Mouse (Mus musculus) cerebellum, postnatal 10 days (tissue): ENCODE results near the gene Padi6.

Source experiments
- DNase-seq, 2 experiments: peaks; one replicate each; pipeline ENCODE4 v3.0.0; 2021; ENCODE audit warnings: mixed read lengths in 2 of 2

Gene Padi6

DNA sequence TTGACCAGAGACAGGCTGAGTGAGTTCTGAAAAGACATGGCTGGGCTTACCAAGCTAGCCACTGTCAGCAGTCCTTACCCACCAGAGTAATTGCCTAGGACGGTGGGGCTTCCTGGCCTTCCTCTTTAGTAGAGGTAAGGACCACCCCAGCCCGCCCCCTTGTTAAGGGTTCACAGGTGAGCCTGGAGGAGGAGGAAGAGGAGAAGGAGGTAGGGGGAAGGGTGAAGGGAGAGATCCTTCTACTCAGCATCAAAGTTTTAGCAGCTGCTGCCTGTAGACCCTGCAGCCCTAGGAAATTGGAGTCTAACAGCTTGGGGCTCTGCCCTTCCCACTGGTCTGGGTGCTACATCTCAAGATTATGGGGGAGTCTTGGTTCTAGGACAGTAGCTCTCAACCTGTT, at the start of gene Padi6:
Gene Padi6, minus strand, starts transcription at position 101 of the 400 bp plus-strand sequence.
- no peak for DNase-seq

- no peak for DNase-seq
These were observed 48.6 kb upstream of the Padi6 start for GRCm38 (mm10) chr4:140791071-140791470.

- no peak for DNase-seq
These were observed 47.5 kb upstream of the Padi6 start for GRCm38 (mm10) chr4:140789983-140790382.

DNA sequence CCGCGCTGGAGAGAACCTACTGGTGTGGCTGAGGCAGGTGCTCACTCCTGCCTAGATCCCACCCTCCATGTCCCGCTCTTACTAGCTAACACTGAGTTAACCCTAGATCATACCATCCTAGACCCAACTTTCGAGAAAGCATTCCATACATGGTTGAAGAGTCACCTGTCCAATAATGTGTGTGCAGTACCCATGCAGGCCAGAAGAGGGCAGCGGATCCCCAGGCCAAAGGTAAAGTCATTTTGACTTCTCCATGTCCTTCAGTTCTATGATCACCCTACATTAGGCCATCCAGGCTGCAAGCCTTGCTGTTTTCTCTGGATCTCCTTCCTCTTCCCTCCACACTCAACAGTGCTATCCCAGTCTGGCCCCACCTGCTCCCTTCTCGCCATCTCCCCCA, 46.5 kb upstream of the Padi6 start:
- DNase-seq: peak; percentile 87 to 90

DNA sequence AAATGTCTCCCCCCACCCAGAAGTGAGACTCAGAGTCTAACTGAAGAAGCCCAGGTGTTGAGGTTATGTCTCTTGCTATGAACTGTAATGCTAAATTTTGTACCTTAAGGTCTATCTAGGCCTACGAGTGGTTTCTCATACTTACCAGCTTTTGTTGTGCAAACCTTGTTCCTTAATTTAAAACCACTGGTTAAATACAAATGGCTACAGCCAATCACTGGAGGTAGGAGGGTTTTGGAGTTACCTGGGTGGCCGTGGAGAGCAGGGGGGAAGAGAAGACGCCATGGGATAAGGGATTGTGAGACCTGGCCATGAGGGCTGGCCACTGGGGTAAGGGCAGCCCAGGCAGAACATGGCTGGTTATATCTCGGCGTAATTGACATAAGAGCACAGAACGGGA, 45.8 kb upstream of the Padi6 start:
- DNase-seq: no peak

DNA sequence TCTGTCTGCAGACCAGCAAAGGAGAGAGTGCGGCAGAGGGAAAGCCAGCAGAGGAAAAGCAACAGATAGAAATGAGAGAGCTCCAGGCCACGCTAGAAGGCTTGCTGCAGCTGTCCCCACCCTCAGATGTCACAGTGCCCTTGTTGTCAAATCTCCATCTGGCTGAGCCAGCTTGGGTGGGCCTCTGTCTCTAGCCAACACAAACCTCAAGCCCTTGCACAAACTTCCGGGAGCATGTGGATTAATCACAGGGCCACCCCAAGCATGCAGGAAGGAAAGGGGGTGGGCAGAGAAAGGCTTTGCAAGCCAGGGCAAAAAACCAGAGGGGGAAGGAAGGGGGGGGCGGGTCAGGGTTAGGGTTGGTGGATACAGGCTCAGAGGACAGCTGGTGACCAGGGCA, 45.0 kb upstream of the Padi6 start:
- DNase-seq: no peak

- DNase-seq: no peak
These were observed 42.8 kb upstream of the Padi6 start for GRCm38 (mm10) chr4:140785217-140785616.

GRCm38 (mm10) chr4:140784292-140784945, 42.0 kb upstream of the Padi6 start:
- no peak for DNase-seq

- DNase-seq: no peak
These were observed 40.4 kb upstream of the Padi6 start for GRCm38 (mm10) chr4:140782821-140783220.

DNA sequence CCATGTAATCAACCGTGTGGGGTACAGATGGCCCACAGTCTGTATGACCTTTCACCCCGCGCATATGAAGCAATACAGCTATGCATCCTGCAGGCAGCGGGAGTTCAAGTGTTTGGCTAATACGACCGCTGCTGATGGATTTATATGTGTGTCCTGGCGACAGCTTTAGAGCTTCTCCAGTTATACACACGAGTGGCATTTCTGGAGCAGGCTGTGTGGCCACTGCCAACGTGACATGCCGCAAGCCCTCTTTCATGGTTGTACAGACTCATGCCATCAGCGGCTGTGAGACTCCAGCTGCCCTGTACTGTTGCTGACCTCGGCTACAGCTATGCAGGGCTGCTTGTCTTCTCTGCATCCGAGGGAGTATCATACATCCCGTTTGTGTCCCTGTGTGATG, 38.1 kb upstream of the Padi6 start:
- no peak for DNase-seq

DNA sequence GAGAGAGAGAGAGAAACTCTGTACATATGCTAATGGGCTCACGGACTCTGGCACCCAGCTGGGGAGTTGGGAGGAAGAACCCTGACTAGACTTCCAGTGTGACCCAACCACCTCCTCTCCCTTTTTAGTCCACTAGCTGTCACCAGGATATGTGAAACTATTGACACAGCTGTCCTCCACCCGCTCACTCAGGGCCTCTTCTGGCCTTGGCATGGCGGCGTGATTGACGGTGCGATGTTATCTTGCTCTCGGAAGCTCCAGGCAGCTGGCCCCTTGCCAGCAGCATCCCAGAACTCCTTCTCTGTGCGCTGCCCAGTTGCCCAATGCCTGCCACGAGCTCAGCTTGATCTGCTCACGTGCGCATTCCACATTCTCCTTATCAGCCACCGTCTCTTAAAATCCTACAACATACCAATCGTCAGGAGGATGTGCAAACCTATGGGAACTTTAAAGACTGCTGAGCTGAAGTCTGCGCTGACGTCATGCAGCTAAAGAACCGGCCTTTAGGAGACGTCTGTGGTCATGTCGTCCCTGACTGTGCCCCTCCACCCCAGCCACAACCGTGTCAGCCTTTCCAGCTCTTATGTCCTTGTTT, 37.5 kb upstream of the Padi6 start:
- peak; percentile 54 to 63 for DNase-seq

DNA sequence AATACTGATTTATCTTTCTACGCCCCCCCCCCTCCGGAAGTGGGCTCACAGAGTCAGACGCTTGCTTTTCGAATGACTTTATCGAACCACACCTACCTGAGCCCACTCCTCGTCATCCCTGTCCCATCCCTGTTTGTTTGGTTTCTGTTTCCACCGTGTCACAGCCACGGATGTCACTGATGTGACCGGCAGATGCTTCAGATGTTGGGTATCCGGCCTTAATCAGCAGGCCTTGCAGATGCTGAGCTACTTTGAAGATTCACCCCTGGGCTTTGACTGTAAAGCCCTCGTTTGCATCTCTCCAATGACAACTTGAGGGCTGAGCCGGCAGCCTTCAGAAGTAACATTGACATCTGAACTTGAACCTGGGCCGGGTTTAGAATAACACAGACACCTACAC, 34.2 kb upstream of the Padi6 start:
- no peak for DNase-seq

DNA sequence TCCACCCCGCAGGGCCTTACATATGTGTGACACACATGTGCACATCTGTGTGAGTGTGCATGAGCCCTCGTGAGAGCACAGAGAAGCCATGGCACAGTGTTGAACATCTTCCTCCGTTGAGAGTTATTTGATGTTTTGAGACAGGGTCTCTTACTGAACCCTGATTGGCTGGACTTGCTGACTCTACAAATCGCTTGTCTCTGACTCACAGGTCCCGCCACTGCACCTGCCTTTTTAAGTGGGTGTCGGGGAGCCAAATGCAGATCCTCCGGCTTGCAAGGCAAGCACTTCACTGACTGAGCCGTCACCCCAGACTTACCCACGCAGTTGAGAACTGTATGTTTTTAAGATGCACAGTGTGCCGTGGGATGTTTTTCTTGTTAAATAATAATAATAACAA, 33.4 kb upstream of the Padi6 start:
- DNase-seq: no peak

GRCm38 (mm10) chr4:140774893-140775292, 32.5 kb upstream of the Padi6 start:
- DNase-seq: peak in 1 of 2 experiments; percentile 22

DNA sequence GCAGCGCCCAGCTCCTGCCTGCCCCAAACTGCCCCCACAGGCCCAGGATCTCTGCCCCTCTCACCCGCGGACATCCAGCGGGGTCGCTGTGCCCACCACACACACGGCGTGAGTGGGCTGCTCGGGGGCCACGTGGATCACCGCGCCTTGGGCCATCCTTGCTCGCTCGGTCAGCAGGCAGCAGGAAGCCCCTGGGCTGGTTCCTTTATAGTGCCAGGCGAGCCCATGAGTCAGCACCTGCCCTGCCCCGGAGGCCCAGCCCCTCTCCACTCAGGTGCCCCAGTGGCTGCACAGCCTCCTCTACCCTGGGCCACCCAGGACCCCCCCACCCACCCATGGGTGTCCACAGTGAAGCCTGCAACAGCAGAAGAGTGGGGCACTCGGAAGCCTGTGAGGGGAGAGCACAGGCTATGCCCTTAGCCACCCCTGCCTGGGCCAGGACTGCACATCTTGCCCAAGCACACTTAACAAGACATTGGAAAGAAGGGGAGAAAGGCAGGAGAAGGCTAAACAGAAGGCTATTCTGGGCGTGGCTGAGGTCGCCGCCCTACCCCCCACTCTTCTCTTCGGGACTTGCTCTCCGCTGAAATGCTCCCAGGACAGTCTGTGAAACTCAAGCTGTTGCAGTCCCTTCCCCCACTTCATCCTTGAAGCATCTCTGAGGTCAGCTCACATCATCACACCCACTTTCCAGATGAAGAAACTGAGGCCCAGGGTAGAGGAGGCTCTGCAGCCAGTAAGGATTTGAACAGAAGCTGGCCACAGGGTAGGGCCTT, 31.8 kb upstream of the Padi6 start, which contains the start of gene Padi4:
Gene Padi4, minus strand, starts transcription at position 212 of the 776 bp plus-strand sequence.
- DNase-seq: no peak

DNA sequence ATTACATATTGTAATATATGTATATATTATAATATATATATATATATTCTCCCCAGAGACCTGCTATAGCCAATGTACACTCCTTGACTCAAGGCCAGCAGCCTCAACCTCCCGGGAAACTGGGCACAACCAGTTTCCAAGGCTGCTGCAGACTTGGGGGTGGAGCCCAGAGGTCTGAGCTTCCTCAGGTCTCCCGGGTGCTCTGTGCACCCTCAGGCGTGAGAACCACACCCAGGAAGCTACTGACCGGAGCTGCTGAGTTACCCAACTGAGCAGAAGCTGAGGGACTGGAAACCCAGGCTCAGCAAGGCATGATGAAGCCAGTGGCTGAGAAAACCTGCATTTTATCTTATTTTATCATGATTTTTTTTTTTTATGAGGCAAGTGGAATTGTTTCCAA, 28.6 kb upstream of the Padi6 start:
- no peak for DNase-seq

DNA sequence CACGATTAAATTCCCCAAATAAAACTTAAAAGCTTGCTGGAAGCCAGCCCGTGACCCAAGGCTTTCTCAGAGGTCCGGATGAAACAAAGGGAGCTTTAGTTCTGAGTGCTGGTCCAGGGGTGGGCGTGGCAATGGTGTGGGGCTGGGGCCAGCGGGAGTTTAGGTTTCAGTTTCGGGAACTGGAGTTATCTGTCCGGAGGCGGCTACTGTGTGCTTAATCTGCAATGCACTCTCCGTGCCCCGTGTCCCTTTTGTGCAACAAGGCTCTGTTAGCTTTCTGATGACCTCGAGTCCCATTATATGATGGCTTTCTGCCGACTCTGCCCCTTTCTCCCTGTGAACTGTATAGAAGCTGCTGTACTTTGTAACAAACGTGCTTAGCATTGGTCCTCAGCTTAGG, 28.0 kb upstream of the Padi6 start:
- DNase-seq: no peak

DNA sequence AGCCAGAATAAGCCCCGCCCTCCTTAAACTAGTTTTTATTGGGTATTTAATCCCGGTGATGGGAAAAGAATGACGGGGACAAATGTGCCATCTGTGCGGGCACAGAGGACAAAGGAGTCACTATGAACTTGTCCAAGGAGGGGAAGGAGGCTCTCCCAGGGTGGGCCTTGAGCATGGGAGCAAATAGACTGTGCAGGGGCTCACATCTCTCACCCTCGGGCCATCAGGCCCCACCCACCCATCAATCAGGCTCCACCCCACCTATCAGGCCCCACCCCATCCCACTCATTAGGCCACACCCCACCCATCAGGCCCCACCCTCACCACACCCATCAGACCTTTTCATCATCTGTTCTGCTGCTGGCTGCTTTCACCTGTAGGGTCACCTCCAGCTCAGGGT, 26.5 kb upstream of the Padi6 start:
- no peak for DNase-seq

- no peak for DNase-seq
These were observed 23.5 kb upstream of the Padi6 start for GRCm38 (mm10) chr4:140765936-140766335.

GRCm38 (mm10) chr4:140763158-140763557, 20.7 kb upstream of the Padi6 start:
- peak; percentile 64 to 72 for DNase-seq

DNA sequence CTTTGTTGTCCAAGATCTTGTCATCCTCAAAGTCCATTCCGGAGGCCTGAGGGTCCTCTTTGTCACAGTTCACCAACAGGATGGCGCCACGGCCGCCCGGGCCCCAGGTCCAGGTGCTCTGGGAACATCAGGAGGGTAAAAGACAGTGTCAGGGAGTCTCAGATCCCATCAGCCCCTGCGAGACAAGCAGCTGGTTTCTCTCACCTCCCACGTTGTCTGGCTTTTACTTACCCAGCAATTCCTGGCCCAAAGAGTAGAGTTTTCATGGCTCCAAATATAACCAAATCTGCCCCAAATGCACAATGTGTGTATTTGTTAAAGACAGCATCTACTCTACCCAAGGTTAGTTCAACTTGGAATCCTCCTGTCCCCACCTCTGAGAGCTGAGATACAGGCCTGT, 19.2 kb upstream of the Padi6 start:
- DNase-seq: no peak

DNA sequence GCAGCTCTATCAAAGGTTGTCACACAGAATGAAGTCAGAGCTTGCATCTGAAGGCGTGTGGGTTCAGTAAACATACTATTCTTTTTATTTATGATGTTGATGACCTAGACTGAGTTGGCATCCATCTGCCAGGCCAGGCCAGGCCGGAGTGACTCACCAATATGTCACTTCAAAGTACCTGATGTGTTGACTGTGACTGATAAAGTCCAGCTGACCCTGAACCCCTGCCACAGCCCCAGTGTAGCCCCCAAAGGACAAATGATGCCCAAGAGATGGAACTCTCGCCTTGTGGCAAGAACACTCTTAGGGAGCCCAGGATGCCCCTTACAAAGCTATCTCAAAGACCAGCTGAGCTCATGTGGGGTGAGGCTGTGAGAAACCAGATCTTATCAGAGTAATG, 13.4 kb upstream of the Padi6 start:
- no peak for DNase-seq

DNA sequence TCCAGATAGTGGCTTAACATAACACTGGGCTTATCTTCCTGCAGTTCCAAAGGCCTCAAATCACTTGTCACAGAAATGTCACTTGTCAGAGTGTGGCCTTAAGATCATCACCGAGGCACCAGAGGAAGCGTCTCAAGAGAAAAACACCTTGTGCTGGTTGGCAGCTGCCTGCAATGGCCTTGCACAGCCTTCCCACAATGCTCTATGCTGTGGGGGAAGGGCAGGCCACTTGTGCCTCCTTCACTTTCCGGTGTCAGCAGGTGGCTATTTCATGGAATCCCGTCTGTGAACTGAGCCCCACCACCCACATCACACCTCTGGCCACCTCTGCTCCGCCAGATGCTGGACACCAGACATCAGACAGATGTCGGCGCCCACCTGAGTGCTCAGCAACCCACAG, 10.9 kb upstream of the Padi6 start:
- no peak for DNase-seq

- peak; percentile 31 to 34 for DNase-seq
These were observed 7.9 kb upstream of the Padi6 start for GRCm38 (mm10) chr4:140750328-140750727.
